Mouse (Mus musculus) heart, adult 18-20 months (tissue): ENCODE data around the gene Pdap1. TPM values are rescaled to one million over a fixed set of nuclear protein-coding genes. Genes with fewer than 3 reads are reported as not detected.
A peak's percentile ranks its signal among the peaks of the same experiment; 100 is the strongest.
"Not testable (repeated sequence)": the region's sequence is repeated elsewhere in the genome, so short reads cannot be mapped to it uniquely, and the experiment has no call there.

Experiments used
- DNase-seq, 2 experiments: peaks; one replicate each; pipeline ENCODE4 v3.0.0; 2021 to 2022; ENCODE audit warnings: mixed read lengths in 1 of 2
- total RNA-seq, 2 experiments: library from RNA; stranded (reverse); gene quantifications; 2 replicates each; pipeline ENCODE4 v1.2.3; 2021

Gene Pdap1
- total RNA-seq, 2 experiments from 2014 or later, result 39.3 to 40.2 TPM

DNA sequence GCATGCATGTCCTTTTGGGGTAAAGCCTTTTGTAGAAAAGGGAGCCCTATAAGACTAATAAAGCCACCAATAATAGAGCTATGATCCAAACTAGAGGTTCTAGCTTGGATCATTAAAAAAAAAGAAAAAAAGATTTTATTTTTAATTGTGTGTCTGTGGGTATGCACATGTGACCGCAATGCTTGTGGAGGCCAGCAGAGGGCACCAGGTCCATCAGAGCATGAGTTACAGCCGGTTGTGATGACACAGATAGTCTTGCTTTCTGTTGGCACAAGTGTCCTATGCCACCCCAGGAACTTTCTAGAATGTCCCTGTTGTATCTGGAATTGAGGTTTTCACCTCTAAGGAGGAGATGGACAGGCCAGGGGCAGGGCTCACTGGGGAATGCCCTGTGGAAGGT lies 20.7 kb downstream of the Pdap1 start:
- no peak for DNase-seq

DNA sequence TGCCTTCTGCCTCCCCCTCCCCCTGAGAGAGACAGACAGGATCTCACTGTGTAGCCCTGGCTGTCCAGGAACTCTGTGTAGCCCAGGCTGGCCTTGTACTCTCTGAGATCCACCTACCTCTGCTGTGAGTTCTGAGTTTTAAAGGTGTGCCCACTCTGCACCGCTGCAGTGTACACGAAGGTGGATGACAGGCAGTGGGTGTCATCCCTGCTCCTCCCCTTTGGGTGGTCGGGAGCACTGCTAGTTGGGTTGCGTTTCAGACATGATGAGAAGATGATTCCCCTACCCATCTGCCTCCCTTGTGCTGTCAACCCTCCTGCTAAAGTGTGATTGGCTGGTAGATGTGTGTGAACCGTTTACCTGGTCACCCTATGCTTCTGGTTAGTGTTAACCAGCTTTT lies 21.6 kb downstream of the Pdap1 start:
- DNase-seq, result no peak

DNA sequence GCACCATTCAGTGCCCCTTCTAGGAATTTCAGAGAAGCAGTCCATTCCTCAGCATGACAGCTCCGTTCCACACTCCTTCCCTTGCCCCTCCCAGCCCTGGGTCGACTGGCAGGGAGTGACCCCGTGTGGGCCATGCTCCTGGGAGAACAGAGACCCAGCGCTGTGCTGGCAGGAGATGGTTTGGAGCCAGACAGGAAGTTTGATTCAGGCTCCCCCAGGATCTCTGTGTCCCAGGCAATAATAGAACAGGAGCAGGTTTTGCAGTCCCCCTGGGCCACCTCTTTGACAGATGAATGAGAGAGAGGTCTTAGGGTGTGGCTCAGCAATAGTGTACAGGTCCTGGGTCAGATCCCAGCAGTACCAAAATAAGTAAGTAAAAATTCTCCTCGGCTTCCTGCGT lies 22.0 kb downstream of the Pdap1 start:
- peak in 1 of 2 experiments; percentile 21 for DNase-seq

DNA sequence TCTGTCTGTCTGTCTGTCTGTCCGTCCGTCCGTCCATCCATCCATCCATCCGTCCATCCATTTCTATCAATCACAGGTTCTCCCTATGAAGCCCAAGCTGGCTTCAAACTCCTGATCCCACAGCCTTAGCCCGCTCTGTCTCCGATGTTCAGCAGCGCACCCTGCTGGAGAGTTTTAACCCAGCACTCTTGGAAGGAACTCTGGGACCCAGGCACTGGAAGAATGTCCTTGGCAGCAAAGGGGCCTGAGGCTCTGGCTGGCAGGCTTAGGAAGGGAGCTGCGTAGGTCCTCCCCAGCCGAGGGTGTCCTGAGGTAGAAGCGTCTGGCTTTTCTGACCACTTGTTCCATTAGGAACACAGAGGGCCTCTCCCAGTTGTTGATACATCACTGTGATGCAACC lies 23.1 kb downstream of the Pdap1 start:
- peak; percentile 84 to 87 for DNase-seq

DNA sequence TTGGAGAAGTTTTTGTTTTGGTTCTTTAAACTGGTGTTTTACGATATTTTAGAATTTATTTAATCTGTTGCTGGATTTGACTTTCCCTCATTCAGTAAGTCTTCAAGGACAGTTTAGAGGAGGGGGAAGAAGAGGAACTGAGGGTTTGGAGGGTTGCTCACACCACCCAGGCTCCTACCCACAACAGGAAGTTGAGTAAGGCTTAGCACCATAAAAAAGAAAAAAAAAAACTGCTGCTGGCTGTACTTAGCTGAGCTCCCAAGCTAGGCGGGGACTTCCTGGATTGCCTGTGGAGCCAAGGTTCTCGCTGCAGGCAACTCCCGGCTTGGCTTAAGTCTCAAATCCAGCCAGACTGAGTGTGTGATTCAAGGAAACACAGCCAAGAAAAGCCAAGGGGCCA lies 23.7 kb downstream of the Pdap1 start:
- DNase-seq, result peak; percentile 79 to 94

DNA sequence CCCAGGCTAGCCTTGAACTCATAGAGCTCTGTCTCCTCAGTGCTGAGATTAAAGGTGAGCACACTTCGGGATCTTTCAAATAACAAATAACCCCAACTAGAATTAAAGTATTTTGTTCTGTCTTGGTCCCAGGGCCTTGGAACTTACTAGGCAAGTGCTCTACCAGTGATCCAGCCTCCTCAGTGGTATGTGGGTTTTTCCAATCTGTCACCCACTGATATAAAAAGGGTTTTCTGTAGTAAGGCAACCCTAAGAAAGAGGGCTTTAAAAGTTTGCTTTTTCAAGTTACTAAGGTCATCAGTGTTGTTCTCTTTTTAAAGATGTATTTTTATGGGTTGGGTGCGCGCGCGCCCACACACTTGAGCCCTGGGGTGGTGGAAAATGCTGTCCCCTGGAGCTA lies 24.3 kb downstream of the Pdap1 start:
- DNase-seq, result no peak

DNA sequence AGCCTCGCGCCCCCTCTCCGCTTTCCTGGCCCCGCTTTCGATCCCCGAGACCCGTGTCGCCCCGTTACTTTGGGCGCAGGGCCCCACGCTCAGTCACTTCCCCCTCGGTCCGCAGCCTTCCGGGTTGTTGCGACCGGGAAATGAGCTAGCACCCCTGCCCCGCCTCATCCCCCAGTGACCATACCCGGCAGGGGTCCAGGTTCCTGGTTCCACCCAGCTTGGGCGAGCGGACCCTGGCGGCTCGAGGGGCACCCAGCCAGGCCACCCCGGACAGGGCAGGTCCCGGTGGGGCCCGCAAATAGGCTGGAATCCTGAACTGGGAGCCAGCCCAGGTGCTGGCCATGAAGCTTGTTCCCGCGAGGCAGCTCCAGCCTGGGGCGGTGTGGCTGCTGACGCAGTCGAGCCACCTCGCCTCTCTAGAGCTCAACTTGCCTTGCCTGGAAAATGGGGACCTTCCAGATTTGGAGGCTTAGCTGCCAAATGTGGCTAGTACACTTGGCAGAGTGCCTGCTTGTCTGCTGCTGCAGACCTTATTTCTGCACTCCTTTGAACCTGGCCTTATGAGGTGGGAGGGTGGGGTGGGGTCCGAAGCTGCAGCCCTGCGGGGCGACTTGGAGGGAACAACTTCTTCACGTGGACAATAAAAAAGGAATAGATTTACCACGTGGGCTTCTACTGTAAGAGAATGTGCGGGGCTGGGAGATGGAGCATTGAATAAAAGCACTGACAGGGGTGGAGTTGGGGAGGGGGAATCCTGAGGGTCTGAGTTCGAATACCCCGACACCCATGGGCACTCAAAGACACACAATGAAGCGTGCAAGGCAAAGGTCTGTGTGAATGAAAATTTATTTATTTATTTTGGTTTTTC lies 25.2 kb downstream of the Pdap1 start:
- DNase-seq, result peak; percentile 84 to 91

DNA sequence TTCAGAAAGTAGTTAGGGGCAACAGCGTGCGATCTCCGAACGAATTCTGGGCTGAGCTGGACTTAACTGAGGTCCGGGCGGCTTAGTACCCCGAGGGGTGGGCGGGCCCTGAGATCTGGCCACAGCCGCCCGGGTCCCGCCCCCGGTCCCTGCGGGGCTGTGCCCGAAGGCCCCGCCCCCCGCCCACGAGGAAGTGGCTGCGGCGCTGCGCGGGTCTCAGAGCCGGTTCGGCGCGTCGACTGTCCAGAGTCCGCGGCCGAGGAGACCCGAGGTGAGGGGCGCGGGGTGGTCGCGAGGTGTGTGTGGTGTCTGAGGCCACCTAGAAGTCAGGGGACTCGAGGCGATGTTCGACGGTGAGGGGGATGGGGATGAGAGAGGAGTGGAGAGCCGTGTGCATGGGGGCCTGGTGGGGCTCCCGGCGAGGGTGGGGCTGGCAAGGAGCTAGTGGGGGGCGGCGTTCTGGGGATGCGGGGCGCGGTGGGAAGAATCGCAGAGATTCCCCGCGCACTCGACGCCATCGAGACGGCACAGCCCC lies 25.9 kb downstream of the Pdap1 start, which contains the start of gene Arpc1b:
Gene Arpc1b (plus strand): TSS at position 145 of the 535 bp plus-strand sequence.
- DNase-seq, result peak; percentile 81 to 83

DNA sequence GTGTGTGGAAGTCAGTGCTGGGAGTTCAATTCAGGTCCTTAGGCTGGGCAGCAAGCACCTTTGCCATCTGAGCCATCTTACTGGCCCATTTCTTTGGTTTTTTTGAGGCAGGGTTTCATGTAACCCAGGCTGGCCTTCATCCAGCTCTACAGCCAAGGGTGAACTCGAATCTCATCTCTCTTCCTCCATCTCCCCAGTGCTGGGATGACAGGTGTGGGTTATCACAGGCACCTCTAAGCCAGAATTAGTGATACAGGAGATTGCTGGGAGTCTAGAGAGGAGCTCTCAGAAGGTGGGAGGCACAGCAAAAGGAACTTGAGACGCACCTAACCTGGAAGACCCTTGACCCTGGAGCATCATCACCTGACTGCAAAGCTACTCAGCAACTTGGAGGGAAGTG lies 26.6 kb downstream of the Pdap1 start:
- DNase-seq, result no peak

DNA sequence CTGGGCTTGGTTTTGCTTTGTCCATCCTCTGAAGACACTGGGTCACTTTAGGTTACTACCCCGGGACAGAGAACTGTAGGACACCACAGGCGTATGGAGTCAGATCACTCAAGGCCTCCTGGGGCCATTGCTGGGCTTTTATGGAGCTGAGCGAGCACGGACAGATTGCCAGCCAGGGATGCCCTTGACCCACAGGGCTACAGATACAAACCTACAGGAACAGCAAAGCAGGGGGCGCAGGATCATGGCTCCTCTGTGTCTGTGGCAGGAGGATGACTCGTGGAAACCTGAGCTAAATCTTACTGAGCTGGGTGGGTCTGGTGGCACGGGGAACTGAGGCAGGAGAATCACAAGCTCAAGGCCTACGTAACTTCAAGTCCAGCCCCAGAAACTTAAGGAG lies 27.5 kb downstream of the Pdap1 start:
- no peak for DNase-seq

DNA sequence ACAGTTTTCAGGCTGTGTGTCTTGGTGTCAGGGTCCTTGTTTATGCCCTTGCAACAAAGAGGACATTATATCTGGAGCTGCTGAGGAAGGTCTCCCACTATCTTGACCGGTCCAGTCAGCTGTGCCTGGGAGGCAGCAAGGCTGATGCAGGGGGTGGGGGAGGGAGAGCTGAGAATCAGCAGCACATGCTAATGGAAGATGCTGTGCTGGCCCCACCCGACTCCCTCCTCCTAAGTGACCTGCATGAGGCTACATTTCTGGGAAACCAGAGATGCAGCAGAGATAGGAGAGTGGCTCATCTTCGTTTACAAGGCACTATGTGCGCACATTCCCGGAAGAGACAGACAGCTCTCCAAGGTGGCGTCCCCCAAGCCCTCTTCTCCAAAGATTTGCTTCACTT lies 29.6 kb downstream of the Pdap1 start:
- no peak for DNase-seq

DNA sequence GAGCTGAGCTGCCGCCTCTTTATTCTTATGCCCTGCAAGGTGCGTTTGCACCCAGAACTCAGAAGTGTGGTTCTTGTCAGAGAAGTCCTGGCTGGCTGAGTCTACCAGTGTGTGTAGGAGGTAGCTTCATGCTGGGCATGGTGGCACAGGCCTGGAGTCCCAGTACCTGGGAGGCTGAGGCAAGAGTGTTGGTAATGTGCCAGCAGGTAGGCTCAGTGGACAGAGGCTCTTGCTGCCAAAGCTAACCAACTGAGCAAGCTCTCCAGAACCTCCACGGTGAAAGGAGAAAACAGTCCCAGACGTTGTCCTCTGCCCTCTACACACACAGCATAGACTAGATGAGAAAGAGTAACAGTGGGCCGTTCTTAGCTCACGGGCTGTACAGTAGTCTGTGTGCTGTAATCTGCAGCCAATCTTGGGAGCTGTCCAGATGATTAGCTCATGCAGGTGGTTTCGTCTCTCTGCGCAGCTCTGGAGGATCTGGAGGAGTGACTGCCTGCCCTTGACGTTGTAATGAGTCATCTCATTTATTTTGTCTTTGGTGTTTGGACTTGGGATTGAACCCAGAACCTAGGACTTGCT lies 34.3 kb downstream of the Pdap1 start:
- DNase-seq, result no peak

DNA sequence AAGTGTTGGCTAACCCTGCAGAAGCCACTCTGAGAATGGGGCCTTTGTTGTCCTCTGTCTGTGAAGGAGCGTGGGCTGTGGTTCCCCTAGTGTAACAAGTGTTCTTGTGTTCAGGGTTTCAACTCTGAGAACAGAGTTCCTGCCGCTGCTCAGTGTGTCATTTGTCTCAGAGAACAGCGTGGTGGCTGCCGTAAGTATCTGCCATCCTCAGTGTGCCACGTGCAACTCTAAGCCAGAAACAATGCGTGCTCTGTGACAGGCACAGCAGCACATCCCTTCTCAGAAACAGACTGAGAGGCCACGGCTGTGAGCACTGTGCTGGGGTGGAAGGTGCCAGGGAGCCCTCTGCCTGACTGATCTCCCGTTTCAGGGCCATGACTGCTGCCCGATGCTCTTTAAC lies 35.7 kb downstream of the Pdap1 start:
- DNase-seq, result no peak

DNA sequence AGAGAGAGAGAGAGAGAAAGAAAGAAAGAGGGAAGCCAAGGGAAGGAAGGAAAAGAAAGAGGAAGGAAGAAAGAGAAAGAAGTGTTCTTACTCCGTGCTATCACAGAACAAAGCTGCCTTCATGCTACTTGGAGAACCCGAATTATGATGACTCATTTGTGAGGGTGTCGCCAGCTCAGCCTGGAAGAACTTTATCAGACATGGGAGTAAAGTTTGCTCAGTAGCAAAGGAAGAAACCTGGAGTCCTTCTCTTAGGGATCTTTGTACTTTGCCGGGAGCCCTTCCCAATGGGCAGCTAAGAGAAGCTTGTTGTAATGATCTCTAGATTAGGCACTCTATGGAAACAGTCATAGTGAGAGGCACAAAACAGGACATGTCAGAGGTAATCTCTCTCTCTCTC lies 37.3 kb downstream of the Pdap1 start:
- DNase-seq, result peak in 1 of 2 experiments; percentile 31

DNA sequence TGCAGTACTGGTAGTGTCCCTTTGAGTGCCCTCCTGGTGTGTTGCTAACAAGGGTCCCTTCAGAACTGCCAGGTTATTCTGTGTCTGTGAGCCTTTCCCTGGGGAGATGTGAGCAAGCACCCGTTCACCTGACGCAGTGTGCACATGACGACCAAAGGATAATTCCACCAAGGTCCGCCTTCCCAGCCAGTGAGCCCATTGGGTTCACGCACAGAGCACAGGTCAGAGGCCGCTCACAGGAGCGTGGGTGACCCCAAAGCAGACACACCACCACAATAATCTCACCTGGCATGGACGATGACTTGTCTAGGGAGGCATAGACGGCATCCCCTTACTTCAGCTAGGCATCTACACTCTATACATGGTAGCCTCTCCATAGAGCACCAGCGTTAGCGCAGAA lies 38.6 kb downstream of the Pdap1 start:
- DNase-seq, result not testable (repeated sequence)

DNA sequence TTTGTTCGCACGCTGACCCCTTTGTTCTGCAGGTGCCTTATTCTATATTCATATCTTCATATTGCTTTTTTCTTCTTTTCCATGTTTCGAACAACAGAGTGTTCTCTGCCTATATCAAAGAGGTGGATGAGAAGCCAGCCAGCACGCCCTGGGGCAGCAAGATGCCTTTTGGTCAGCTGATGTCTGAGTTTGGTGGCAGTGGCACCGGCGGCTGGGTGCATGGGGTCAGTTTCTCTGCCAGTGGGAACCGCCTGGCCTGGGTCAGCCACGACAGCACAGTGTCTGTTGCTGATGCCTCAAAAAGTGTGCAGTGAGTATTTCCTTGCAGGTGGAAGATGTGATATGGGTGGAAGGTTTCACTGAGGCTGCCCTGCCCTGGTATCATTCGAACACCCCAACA lies 39.1 kb downstream of the Pdap1 start:
- no peak for DNase-seq

DNA sequence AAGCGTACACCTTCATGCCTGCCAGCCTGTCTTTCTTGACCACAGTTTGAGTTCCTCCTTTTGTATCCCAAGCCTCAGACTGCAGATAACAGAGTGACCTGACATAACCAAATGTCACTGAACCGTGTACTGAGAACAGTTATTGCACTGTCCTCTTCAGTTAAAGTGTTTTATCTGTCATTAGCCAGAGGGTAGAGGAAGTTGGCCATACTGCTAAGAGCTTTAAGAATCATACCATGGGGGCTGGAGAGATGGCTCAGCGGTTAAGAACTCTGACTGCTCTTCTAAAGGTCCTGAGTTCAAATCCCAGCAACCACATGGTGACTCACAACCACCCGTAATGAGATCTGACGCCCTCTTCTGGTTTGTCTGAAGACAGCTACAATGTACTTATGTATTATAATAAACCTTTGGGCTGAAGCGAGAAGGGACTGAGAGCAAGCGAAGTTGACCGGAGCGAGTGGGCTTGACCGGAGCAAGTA lies 41.7 kb downstream of the Pdap1 start:
- DNase-seq, result no peak

DNA sequence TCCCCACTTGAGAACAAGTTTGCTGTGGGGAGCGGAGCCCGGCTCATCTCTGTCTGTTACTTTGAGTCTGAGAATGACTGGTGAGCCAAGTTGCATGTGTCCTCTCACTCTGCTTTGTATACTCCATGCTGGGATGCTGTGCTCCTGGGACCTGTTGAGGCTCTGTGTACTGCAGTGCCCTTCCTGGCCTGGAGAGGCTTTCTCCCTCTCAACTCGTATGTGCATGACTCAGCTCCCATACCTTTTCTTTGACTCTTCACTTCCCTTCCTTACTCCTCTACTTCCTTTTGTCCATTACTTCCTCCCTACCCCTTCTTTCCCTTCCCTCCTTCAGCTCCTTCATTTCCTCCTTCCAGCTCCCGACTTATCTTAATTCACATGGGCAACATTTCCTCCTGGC lies 43.8 kb downstream of the Pdap1 start:
- no peak for DNase-seq

DNA sequence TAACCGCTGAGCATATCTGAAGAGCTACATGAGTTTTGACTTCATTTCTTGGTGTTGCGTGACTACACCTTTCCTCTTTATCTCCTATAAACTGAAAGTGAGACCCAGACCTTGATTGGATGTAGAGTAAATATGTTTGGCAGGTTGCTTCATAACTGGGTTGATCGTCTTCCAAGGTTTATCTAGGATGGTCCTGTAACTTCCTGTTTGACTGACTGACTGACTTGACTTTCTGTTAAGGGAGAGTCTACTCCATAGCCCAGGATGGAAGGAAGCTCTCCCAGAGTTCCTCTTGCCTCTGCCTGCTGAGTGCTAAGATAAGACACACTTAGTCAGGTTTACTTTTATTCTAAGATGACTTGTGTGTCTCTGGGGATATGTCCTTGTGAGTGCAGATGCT lies 50.2 kb downstream of the Pdap1 start:
- no peak for DNase-seq

DNA sequence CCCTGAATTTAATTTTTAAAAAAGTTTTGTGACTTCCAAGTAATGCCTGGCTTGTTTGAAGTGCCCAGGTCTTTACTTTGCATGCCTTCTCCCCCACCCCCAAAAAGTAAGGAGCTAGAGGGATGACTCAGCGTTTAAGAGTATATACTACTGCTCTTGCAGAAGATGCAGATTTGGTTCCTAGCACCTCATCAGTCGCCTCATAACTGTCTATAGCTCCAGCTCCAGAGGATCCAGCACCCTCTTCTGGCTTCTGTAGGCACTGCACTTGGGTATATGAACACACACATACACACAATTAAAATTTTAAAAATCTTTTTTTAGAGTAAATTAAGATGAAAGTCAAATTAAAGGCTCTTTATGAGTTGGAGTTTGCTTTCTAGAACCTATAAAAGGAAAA lies 51.9 kb downstream of the Pdap1 start:
- no peak for DNase-seq

DNA sequence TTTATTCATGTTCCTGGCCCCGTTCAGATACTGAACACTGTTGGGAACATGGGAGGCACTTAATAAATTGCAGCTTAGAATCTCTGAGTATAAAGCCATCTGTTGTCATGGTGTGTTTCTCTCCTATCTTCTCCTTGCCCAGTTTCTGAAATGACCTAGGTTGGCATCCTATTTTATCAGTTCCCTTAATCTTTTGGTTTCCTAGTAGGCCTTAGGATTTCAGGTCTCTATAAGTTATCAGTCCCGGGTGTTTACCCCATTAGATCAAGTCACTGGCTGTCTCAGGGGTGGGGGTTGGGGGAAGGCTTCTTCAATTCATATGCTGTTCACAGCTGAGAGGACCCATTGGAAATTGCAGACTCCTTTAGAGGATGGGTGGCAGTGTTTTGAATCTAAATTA lies 55.2 kb downstream of the Pdap1 start:
- DNase-seq, result no peak

DNA sequence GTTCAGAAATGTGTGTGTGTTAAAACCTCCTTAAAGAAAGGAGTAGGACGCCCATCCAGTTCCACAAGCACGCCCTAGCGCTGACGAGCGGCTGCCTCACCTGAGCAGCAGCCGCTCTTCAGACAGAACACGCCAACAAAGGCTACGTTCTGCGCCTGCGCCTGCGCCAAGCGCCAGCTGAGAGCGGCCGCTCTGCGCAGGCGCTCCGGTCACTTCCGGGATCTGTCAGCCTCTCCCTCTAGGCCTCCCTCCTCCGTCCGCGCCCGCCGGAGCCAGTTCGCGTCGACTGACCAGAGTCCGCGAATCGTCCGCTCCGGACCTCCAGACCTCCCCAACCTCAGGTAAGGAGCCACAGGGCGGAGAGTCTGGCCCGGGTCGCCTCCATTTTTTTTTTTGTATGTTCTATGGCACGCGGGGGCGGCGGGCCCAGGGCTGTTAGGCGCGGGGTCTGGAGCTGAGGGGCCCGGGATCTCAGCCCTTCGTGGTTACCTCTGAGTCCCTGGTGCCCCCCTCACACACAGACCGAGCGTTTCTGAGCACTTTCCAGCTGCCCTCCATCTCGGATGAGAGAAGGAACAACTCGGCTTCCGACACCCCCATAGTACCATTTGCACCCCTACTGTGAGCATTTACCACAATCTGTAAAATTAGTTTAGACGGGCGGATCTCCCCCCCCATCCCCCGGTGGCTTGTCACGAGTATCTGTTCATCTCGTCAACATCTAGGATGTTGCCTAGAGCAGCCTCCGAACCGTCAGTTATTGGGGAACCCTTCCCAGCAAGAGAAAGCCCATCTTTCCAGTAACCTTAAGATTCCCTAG lies 56.2 kb downstream of the Pdap1 start, which contains the start of the genes Arpc1a and Kpna7:
Gene Arpc1a (plus strand): TSS at position 199 of the 820 bp plus-strand sequence.
Gene Kpna7 (minus strand): TSS at position 399 of the 820 bp plus-strand sequence.
- DNase-seq, result peak; percentile 93 to 95
